Mouse (Mus musculus) embryonic facial prominence, embryonic 15.5 days (tissue): Measurements from ENCODE around the gene Pcx. TPM values are rescaled to one million over a fixed set of nuclear protein-coding genes. Genes with fewer than 3 reads are reported as not detected.

Experiments
- ATAC-seq: fragments of 200-750 bp; cut with Nextera tagmentation; 2 replicates; pipeline ENCODE4 v1.8.0; 2017; ENCODE audit warnings: low read depth, moderate TSS enrichment; ENCODE audit not compliant: insufficient number of reproducible peaks, low FRiP score, low TSS enrichment
- H3K27ac ChIP-seq: fragments of 300-500 bp; sonication (generic); replicated peaks from 2 replicates; pipeline ENCODE4 v1.5.1; 2015; ENCODE audit warnings: mild to moderate bottlenecking, inconsistent platforms
- H3K27me3 ChIP-seq: fragments of 300-500 bp; sonication (generic); 2 replicates; pipeline ENCODE4 v1.6.1; 2015; ENCODE audit warnings: inconsistent platforms
- H3K36me3 ChIP-seq: fragments of 300-500 bp; sonication (generic); 2 replicates; pipeline ENCODE4 v1.6.1; 2015; ENCODE audit warnings: mild to moderate bottlenecking, inconsistent platforms
- H3K4me1 ChIP-seq: fragments of 300-500 bp; sonication (generic); 2 replicates; pipeline ENCODE4 v1.6.1; 2015; ENCODE audit warnings: inconsistent platforms
- H3K4me2 ChIP-seq: fragments of 300-500 bp; sonication (generic); replicated peaks from 2 replicates; pipeline ENCODE4 v1.6.1; 2015; ENCODE audit warnings: mild to moderate bottlenecking, inconsistent platforms
- H3K4me3 ChIP-seq: fragments of 300-500 bp; sonication (generic); replicated peaks from 2 replicates; pipeline ENCODE4 v1.5.1; 2015; ENCODE audit warnings: mild to moderate bottlenecking, inconsistent platforms
- H3K9ac ChIP-seq: fragments of 300-500 bp; sonication (generic); 2 replicates; pipeline ENCODE4 v1.6.1; 2015; ENCODE audit warnings: inconsistent platforms
- H3K9me3 ChIP-seq: fragments of 300-500 bp; sonication (generic); replicated peaks from 2 replicates; pipeline ENCODE4 v1.6.1; 2016; ENCODE audit warnings: inconsistent platforms
- WGBS: fragments of 180-500 bp; shearing (Covaris S2); methylation state at CpG from one replicate; pipeline ENCODE4 v1.1.7; 2015; 5-methylcytosine and 5-hydroxymethylcytosine counted together
- polyA plus RNA-seq: library from polyadenylated mRNA; unstranded; fragments of >200 nt; fragmentation: Nextera tagmentation; extraction: Ambion mirVana; gene quantifications from 2 replicates; pipeline ENCODE4 v1.2.1, GENCODE M21; 2015

Gene Pcx
- polyA plus RNA-seq, 1 experiment from 2014 or later = 20.2 TPM

DNA sequence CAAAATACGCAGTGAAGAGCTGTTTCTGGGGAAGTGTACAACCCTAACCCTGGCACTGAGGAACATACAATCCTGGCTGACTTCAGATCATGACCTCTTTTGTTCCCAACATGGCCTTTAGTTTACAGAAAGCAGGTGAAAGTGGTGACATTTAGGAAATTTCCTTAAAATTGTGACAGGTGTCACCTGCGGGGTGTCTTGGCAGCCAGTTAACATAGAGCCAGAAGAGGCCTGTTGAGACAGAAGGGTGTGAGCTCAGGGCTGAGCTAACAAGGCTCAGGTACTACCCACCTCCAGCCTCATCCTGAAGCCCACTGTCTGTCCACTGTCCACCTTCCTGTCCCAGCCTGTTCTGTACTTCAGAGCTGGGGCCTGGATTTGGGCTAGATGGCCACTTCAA lies 30.2 kb upstream of the Pcx start:
- WGBS = 82% methylated on average over 2 of the region's 2 CpGs
- no peak overlapping the region for H3K4me2 ChIP-seq
- H3K27me3 ChIP-seq = peaks cover 17% of the 10 kb centered on the region
- H3K4me3 ChIP-seq = no peak overlapping the region
- H3K27ac ChIP-seq = no peak overlapping the region
- no peak overlapping the region for H3K9ac ChIP-seq
- no peaks in the 10 kb centered on the region for H3K36me3 ChIP-seq
- peaks cover 14% of the 10 kb centered on the region for H3K4me1 ChIP-seq
- no peak for ATAC-seq
- no peaks in the 10 kb centered on the region for H3K9me3 ChIP-seq

DNA sequence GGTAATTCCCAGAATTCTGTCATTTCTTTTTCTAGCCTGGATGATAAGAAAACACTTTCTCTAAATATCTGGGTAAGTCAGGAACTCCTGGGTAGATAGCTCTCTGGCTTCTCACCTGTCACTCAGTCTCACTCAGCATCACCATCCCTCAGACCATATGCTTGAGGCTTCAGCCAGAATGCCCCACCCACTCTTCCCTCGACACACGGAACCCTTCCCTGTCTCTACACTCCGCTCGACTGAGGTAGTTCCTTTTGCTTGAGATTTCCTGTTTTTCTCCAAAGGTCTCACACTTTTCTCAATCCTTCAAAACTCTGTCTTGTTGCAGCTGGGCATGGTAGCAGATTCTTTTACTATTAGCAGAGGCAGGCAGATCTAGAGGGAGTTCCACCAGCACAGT lies 28.9 kb upstream of the Pcx start:
- Histone ChIP-seq H3K4me3 (no peak overlapping the region), H3K4me1 (peaks cover 13% of the 10 kb centered on the region), H3K27me3 (peaks cover 6% of the 10 kb centered on the region; the same call in 1 of the 2 replicates), H3K4me2 (no peak overlapping the region), H3K9ac (no peak overlapping the region), H3K36me3 (no peaks in the 10 kb centered on the region), H3K27ac (no peak overlapping the region), H3K9me3 (no peaks in the 10 kb centered on the region)
- ATAC-seq = no peak
- WGBS = 33% methylated on average over 4 of the region's 4 CpGs

DNA sequence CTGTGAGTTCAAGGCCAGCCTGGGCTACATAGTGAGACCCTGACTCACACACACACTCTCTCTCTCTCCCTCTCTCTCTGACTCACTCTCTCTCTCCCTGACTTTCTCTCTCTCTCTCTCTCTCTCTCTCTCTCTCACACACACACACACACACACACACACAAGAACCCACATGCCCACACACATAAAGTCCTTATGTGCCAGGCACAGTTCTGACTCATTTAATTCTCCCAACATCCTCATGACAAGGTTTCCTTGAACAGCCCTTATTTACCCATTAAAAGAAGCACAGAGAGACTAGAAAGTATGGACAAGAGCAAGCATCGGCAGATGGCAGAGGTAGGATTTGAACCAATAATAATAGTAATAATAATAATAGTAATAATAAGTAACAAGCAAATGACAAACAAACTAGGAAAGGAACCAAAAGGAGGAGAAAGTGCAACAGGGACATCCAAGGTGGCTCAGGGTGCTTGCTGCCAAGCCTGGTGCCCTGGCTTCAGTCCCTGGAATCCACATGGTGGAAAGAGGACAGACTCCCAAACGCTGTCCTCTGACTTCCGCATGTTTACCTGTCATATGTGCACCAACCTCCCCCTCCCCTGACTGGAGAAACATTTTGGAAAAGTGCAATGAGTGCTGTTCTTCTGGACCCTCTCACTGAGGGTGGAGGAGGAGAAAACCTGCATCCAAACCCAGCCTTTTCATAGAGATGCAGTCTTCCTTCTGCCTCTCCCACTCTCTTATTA lies 28.0 kb upstream of the Pcx start:
- ATAC-seq = no peak
- WGBS = 86% methylated on average over 3 of the region's 3 CpGs
- no peak overlapping the region for H3K9ac ChIP-seq
- H3K4me1 ChIP-seq = peaks cover 5% of the 10 kb centered on the region
- H3K27me3 ChIP-seq = no peaks in the 10 kb centered on the region; the same call in 1 of the 2 replicates
- no peaks in the 10 kb centered on the region for H3K36me3 ChIP-seq
- no peak overlapping the region for H3K4me2 ChIP-seq
- H3K4me3 ChIP-seq = no peak overlapping the region
- no peak overlapping the region for H3K27ac ChIP-seq
- no peaks in the 10 kb centered on the region for H3K9me3 ChIP-seq

DNA sequence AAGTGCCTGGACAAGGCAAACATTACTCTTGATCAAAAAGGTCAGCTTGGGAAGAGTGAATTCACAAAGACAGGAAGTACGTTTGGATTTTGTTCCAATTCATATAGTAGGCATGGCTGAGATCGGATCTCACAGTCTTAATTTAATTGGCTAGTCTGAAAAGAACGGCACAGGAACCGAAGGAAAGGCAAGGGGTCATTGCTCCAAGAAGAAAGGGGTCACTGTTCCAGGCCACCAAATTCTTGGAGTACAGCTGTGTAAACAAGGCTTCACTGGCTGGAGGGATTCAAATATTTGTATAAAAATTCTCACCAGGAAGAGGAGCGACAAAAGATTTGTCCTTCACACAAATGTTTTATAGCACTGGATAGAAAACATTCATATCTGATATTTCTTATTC lies 25.3 kb upstream of the Pcx start:
- ATAC-seq = no peak
- WGBS = 28% methylated on average over 5 of the region's 5 CpGs
- H3K27me3 ChIP-seq = no peaks in the 10 kb centered on the region
- no peak overlapping the region for H3K4me3 ChIP-seq
- H3K36me3 ChIP-seq = no peaks in the 10 kb centered on the region
- H3K9ac ChIP-seq = no peak overlapping the region
- no peaks in the 10 kb centered on the region for H3K9me3 ChIP-seq
- no peak overlapping the region for H3K4me2 ChIP-seq
- no peak overlapping the region for H3K27ac ChIP-seq
- no peaks in the 10 kb centered on the region for H3K4me1 ChIP-seq

DNA sequence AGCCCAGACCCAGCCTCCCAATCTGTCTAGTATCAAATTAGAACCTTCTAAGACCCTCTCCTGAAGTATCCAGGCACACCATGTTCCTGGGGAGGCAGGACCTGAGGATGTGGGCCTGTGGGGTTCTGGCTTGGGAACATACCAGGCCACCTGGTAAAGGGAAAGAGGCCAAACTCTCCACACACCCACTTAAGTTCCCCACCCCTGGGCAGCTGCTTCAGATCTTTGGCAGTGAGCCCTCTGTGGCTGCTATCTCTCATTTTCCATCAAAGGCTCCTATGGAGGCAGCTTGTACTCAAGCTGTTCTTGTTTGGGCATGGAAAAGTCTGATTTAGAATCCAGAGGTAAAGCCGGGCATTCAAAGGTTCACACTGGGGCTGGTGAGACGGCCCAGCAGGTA lies 22.4 kb upstream of the Pcx start:
- Histone ChIP-seq H3K27ac (no peak overlapping the region), H3K9me3 (no peaks in the 10 kb centered on the region), H3K36me3 (no peaks in the 10 kb centered on the region), H3K4me1 (no peaks in the 10 kb centered on the region), H3K4me3 (no peak overlapping the region), H3K9ac (no peak overlapping the region), H3K27me3 (no peaks in the 10 kb centered on the region), H3K4me2 (no peak overlapping the region)
- ATAC-seq = no peak
- 50% methylated on average over 2 of the region's 2 CpGs for WGBS

DNA sequence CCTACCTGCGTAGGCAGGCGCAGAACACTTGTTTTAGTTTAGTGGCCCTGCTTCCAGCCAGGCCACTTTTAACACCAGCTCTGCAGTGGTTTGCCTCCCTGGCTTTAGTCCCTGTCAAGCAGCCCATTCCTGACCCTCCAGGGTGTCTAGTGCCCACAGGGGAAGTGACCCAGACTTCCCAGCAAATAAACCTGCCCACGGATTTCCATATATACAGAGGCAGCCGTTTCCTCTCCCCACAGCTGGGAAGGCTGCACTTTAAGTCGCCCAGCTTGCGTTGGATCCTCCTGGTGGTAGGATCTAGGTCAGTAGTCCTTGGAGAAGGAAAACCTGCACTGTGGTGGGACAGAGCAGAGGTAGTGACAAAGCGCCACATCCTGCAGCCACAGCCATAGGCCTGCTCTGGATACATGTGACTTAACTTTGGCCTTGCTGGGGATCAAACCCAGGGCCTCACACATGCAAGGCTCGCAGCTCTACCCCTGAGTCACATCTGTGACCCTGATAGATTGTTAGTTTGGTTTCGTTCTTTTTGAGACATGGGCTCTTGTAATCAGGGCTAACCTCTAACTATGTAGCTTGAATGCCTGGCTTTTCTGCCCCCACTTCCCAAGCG lies 19.1 kb upstream of the Pcx start:
- Histone ChIP-seq H3K4me2 (no peak overlapping the region), H3K9ac (no peak overlapping the region), H3K4me1 (no peaks in the 10 kb centered on the region), H3K27ac (no peak overlapping the region), H3K36me3 (no peaks in the 10 kb centered on the region), H3K4me3 (no peak overlapping the region), H3K9me3 (no peaks in the 10 kb centered on the region), H3K27me3 (no peaks in the 10 kb centered on the region)
- ATAC-seq = no peak
- 66% methylated on average over 10 of the region's 10 CpGs for WGBS

DNA sequence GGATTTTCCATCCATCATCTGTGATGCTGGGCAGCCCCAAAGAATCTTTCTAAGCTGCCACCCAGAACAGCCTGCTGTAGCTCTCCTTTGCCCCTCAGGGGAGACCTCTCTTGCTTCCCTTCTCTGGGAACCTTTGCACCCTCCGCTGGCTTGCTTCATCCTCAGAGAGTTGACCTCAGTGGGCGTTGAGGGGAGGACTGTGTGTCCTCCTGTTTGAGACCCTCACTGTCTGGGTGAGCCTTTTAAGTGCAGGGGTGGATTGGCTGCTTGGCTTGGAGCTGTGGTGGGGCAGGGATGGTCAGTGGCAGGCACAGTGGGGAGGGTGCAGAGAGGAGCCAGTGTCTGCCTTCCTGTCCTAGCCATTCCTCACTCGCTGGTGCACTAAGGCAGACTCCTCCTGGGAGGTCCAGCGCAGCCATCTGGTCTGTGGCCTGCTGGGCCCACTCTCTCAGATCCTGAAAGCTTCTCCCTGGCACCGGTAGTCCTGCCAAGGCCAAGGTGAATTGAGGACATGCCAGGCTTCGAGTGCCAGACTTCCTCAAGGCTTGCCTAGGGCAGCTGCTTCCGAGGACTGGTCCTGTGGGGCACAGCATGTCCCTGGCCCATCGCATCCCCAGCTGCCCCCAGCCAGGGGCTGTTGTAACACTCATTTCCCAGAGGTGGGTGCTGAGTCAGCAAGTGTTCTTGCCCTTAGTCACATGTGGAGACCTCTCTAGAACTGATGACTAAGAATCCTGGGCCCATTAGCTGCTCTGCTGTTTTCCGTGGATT lies 17.6 kb upstream of the Pcx start:
- no peak overlapping the region for H3K4me3 ChIP-seq
- no peaks in the 10 kb centered on the region for H3K9me3 ChIP-seq
- ATAC-seq = no peak
- no peak overlapping the region for H3K4me2 ChIP-seq
- no peaks in the 10 kb centered on the region for H3K36me3 ChIP-seq
- H3K27ac ChIP-seq = no peak overlapping the region
- no peak overlapping the region for H3K9ac ChIP-seq
- H3K27me3 ChIP-seq = no peaks in the 10 kb centered on the region
- peaks cover 4% of the 10 kb centered on the region; the same call in 1 of the 2 replicates for H3K4me1 ChIP-seq
- WGBS = 43% methylated on average over 9 of the region's 9 CpGs

DNA sequence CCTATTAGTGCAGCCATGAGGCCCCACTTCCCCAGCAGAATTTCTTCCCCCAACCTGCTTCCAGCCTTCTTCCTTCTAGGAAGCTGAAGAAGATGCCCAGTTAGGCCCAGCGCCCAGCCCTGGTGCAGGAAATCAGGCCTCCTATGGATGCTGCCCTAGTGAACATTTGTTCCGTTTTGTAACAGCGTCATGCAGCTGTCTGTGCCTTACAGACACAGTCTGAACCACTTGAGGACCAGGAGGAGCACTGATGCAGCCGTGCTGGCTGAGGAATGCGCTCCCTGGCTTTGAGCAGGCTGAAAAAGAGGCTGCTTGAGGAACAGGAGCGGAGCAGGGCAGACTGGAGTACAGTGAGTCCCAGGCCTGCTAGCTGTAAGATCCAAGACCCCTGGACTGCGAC lies 15.6 kb upstream of the Pcx start:
- H3K27ac ChIP-seq = no peak overlapping the region
- no peaks in the 10 kb centered on the region for H3K36me3 ChIP-seq
- H3K4me3 ChIP-seq = no peak overlapping the region
- no peak overlapping the region for H3K4me2 ChIP-seq
- no peaks in the 10 kb centered on the region for H3K9me3 ChIP-seq
- no peaks in the 10 kb centered on the region for H3K27me3 ChIP-seq
- no peak overlapping the region for H3K9ac ChIP-seq
- WGBS = 66% methylated on average over 7 of the region's 7 CpGs
- no peak for ATAC-seq
- H3K4me1 ChIP-seq = peaks cover 8% of the 10 kb centered on the region; the same call in 1 of the 2 replicates

DNA sequence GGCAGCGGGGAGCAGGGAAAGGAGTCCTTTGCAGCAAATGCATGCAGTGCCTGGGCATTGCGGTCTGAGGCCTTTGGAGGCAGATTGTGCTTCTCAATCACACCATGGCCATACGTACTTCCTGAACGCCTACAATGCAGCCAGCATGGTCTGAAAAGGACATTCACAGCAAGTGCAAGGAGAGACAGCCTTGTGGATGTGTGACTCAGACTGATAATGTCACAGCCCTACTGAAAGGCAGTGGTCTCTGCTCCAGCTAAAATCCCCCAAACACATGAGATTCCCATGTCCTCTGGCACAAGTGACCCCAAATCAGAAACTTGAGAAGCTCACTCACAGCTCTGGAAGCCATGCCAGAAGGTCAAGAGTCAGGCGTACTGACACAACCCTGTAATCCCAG lies 14.5 kb upstream of the Pcx start:
- H3K27ac ChIP-seq = no peak overlapping the region
- H3K9me3 ChIP-seq = no peaks in the 10 kb centered on the region
- H3K4me3 ChIP-seq = no peak overlapping the region
- H3K27me3 ChIP-seq = no peaks in the 10 kb centered on the region
- WGBS = 78% methylated on average over 5 of the region's 5 CpGs
- H3K9ac ChIP-seq = no peak overlapping the region
- no peak overlapping the region for H3K4me2 ChIP-seq
- ATAC-seq = no peak
- no peaks in the 10 kb centered on the region for H3K36me3 ChIP-seq
- peaks cover 8% of the 10 kb centered on the region; the same call in 1 of the 2 replicates for H3K4me1 ChIP-seq

DNA sequence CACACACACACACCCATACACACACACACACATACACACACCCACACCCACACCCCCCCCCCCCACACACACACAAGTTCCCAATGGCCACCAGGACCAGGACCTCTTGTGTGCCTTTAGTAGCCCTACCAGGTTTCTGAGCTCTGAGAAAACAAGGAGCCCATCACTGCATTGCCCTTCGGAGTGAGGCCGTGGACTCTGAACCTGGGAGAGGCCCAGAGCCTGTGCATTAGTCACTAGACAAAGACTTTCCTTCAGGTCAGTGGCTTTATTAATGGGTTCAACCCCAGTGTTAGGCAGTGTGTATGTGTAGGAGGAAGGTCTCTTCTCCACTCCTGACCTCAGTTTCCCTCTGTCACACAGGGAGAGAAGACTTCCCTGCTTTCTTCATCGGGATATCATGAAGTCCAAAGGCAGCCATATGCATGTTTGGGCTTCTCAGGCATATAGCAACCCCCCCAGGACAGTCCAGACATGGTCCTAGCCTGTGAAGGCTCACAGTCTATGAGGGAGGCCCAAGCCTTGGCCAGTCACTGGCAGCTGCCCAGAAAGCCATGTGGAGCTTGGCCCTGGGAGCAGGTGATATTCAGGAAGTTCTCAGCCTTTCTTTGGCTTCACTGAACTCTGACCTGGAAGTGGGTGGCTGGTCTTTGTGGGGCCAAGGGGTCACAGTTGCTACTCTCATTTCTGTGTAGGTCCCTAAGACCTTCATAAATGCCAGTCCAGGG lies 13.6 kb upstream of the Pcx start:
- peaks cover 8% of the 10 kb centered on the region; the same call in 1 of the 2 replicates for H3K4me1 ChIP-seq
- H3K4me2 ChIP-seq = no peak overlapping the region
- H3K27me3 ChIP-seq = no peaks in the 10 kb centered on the region
- 87% methylated on average over 3 of the region's 3 CpGs for whole genome bisulfite sequencing
- no peak overlapping the region for H3K4me3 ChIP-seq
- no peak for ATAC-seq
- H3K9me3 ChIP-seq = no peaks in the 10 kb centered on the region
- H3K9ac ChIP-seq = no peak overlapping the region
- H3K36me3 ChIP-seq = no peaks in the 10 kb centered on the region
- H3K27ac ChIP-seq = no peak overlapping the region
